Mouse (Mus musculus) megakaryocyte, embryonic 14.5 days (primary cell): ENCODE measurements at regions not wholly inside any gene's neighbourhood (a gene's known extent, or its start where the extent isn't known, plus 50 kb on each side); places are given as distances from the start of the nearest gene placed in this dataset.

ENCODE experiments used
- FLI1 ChIP-seq: IDR thresholded peaks from 2 replicates; pipeline ENCODE4 v1.6.1; 2012; ENCODE audit warnings: low read length, inconsistent platforms, mixed read lengths
- GATA1 ChIP-seq: IDR thresholded peaks from 3 replicates; pipeline ENCODE4 v1.6.1; 2012; ENCODE audit warnings: mixed read lengths, low read length, inconsistent platforms, borderline replicate concordance

- no peak for TF ChIP-seq GATA1
- TF ChIP-seq FLI1, result no peak
Measured at GRCm38 (mm10) chr3:143100203-143100602, 218.4 kb upstream of the Pkn2 start.
